Mouse (Mus musculus): ENCODE measurements around the gene Gm10073. TPM values are rescaled to one million over a fixed set of nuclear protein-coding genes. Genes with fewer than 3 reads are reported as not detected.
"Not testable (repeated sequence)": the region's sequence is repeated elsewhere in the genome, so short reads cannot be mapped to it uniquely, and the experiment has no call there.

Gm10073 gene
- polyA plus RNA-seq, 1 experiment, result not detected

DNA sequence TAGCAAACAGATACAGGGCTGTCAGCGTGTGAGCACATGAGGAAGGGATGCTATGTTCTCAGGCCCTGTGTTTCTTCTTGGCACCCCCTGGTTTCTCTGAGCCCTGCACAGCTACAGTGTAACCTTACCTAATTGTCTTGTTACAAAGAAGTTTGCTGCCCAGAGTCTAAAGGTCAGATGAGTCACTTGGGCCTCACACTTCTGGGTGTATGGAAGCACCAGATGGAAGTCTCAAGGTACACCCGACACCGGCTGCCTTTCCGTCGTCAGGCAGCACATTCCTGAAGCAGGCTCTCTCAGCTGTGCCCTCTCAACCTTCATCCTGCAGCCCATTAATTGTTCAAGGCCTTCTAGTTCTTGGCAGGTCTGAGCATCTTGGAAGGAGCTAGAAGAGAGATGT, 41.4 kb upstream of the Gm10073 start:
- H3K4me1 ChIP-seq (ENCODE audit: control insufficient read depth, insufficient read depth, low read length), result peaks cover 5% of the 10 kb centered on the region; the same call in 1 of the 2 replicates
- 93% methylated on average over 5 of the region's 5 CpGs for WGBS
- no peak overlapping the region for H3K27ac ChIP-seq (ENCODE audit: insufficient read depth, low read depth, low read length)
- TF ChIP-seq CTCF (IDR thresholded peaks at IDR 0.05; ENCODE audit: insufficient read depth, low read depth, low read length) (no peak), POLR2A (IDR thresholded peaks at IDR 0.05; ENCODE audit: insufficient read depth, low read depth, low read length) (no peak)
- H3K4me3 ChIP-seq (ENCODE audit: insufficient read depth, low read depth, low read length), result no peak overlapping the region

DNA sequence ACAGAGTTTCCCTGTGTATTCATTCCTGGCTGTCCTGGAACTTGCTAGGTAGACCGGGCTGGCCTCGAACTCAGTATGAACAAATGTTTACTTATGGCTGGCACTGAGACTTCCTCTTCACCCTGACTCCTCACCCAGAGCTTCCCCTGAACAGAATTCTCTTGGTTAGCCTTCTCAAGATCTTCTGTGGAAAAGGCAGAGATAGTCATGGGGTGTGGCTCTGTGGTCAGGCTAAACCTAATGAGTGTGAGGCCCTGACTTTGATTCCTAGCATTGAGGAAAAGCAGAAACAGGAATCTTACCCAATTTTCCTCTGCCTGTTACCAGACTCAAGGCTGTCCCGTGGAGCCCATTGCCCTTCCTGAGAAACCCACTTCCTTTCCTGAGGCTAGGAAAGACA, 38.8 kb upstream of the Gm10073 start:
- WGBS, result 85% methylated on average over 3 of the region's 3 CpGs
- Histone ChIP-seq H3K4me1 (ENCODE audit: control insufficient read depth, insufficient read depth, low read length) (no peaks in the 10 kb centered on the region), H3K27ac (ENCODE audit: insufficient read depth, low read depth, low read length) (no peak overlapping the region), H3K4me3 (ENCODE audit: insufficient read depth, low read depth, low read length) (no peak overlapping the region)
- TF ChIP-seq POLR2A (IDR thresholded peaks at IDR 0.05; ENCODE audit: insufficient read depth, low read depth, low read length), result no peak
- no peak for TF ChIP-seq CTCF (IDR thresholded peaks at IDR 0.05; ENCODE audit: insufficient read depth, low read depth, low read length)

DNA sequence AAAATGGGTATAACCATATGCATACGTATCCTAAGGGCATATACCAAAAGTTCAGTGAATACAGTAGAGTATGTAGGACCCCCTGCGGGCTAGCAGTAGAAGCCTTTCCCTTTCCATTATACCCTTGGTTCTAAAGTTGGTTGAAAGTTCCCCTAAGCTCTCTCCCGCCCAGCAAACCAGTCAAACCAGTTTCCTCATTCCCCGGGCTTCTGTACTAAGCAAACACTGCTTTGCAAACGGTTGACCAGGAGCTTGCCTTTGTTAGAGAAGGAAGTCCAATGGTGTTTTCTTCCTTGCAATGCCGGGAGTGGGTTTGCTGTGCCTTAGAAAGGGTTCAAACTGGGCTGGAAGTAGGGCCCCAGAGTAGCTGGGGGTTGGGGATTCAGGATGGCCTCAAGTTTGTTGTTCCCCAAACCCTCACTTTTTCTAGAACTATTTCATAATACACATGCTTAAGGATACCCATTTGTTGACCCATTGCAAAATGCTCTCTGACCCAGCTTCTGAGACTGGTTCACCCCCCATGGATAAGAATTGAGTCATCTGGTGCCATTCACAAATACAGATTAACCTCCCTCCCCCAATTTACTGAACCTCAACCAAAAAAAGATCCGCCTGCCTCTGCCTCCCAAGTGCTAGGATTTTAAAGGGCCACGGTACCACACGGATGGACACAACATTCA, 37.8 kb upstream of the Gm10073 start:
- TF ChIP-seq CTCF (IDR thresholded peaks at IDR 0.05; ENCODE audit: insufficient read depth, low read depth, low read length) (no peak), POLR2A (IDR thresholded peaks at IDR 0.05; ENCODE audit: insufficient read depth, low read depth, low read length) (no peak)
- H3K27ac ChIP-seq (ENCODE audit: insufficient read depth, low read depth, low read length), result no peak overlapping the region
- no peak overlapping the region for H3K4me3 ChIP-seq (ENCODE audit: insufficient read depth, low read depth, low read length)
- no peaks in the 10 kb centered on the region for H3K4me1 ChIP-seq (ENCODE audit: control insufficient read depth, insufficient read depth, low read length)
- WGBS, result 83% methylated on average over 9 of the region's 9 CpGs

DNA sequence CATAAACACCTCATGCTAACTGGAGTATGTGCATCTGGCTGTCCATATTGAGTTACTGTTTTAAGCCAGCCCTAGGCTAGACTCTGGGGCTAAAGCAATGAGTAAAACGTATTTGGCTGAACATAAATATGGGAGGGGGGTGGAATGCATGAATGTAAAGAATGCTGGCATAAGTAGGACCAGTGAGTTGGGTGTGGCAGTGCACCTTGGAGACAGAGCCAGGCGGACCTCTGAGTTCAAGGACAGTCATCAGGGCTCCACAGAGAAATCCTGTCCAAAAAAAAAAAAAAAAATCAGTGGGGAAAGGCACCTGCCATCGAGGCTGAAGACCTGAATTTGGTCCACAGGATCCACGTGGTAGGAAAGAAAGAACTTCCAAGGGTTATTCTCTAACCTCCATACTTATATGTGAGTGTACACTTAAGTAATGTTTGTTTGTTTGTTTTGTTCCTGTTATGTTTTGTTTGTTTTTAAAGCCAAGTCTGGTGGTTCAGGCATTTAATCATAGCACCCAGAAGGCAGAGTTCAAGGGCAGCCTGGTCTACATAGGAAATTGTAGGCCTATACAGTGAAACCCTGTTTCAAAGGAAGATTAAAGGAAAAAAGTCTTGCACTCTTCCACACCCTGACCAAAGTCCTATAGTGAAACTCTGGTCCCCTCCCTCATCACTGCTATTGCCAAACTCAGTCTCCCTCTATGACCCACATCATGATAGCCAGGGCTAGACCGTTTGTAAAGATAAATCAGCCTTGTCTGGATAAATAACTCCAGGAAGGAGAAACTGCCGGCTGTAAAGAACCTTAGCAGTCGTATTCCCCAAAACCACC, 36.0 kb upstream of the Gm10073 start:
- no peak for TF ChIP-seq CTCF (IDR thresholded peaks at IDR 0.05; ENCODE audit: insufficient read depth, low read depth, low read length)
- TF ChIP-seq POLR2A (IDR thresholded peaks at IDR 0.05; ENCODE audit: insufficient read depth, low read depth, low read length), result no peak
- WGBS, result 79% methylated on average over 7 of the region's 7 CpGs
- no peak overlapping the region for H3K4me3 ChIP-seq (ENCODE audit: insufficient read depth, low read depth, low read length)
- no peak overlapping the region for H3K27ac ChIP-seq (ENCODE audit: insufficient read depth, low read depth, low read length)
- no peaks in the 10 kb centered on the region for H3K4me1 ChIP-seq (ENCODE audit: control insufficient read depth, insufficient read depth, low read length)

DNA sequence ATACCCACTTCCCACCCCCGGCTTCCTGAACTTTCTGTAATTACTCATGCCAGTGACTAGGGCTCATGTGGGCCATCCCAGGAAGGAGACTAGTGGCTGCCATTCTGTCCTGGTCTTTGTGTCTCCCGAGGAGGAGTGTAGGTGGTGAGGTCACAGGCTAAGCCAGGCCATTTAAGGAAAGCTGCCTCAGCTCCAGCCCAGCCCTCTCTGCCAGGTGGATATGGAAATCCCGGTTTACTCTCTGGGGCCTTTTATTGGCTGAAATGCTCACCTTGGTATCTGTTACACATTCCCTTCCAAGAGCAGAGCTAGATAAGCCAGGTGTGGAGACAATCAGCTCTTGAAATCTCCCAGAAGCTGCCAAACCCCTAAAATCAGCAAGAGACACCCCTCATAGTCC, 35.2 kb upstream of the Gm10073 start:
- peaks cover 8% of the 10 kb centered on the region for H3K4me1 ChIP-seq (ENCODE audit: control insufficient read depth, insufficient read depth, low read length)
- H3K27ac ChIP-seq (ENCODE audit: insufficient read depth, low read depth, low read length), result no peak overlapping the region
- 76% methylated on average over 3 of the region's 3 CpGs for WGBS
- TF ChIP-seq CTCF (IDR thresholded peaks at IDR 0.05; ENCODE audit: insufficient read depth, low read depth, low read length), result no peak
- TF ChIP-seq POLR2A (IDR thresholded peaks at IDR 0.05; ENCODE audit: insufficient read depth, low read depth, low read length), result no peak
- no peak overlapping the region for H3K4me3 ChIP-seq (ENCODE audit: insufficient read depth, low read depth, low read length)

DNA sequence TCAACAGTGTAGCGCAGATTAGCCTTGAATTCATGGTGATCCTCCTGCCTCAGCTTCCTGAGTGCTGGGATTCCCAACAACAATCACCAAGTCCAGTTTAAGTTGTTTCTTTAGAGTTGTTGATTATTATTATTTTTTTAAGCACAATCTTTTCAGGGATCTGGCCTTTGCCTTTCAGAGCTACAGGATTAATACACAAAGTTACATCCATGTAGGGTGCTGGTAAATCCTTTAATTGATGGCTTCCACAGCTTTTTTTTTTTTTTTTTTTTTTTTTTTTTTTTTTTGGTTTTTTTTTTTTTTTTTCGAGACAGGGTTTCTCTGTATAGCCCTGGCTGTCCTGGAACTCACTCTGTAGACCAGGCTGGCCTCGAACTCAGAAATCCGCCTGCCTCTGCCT, 34.5 kb upstream of the Gm10073 start:
- H3K4me1 ChIP-seq (ENCODE audit: control insufficient read depth, insufficient read depth, low read length), result peaks cover 12% of the 10 kb centered on the region
- H3K4me3 ChIP-seq (ENCODE audit: insufficient read depth, low read depth, low read length); H3K27ac ChIP-seq (ENCODE audit: insufficient read depth, low read depth, low read length): not testable (repeated sequence)
- WGBS, result 85% methylated on average over 4 of the region's 4 CpGs

DNA sequence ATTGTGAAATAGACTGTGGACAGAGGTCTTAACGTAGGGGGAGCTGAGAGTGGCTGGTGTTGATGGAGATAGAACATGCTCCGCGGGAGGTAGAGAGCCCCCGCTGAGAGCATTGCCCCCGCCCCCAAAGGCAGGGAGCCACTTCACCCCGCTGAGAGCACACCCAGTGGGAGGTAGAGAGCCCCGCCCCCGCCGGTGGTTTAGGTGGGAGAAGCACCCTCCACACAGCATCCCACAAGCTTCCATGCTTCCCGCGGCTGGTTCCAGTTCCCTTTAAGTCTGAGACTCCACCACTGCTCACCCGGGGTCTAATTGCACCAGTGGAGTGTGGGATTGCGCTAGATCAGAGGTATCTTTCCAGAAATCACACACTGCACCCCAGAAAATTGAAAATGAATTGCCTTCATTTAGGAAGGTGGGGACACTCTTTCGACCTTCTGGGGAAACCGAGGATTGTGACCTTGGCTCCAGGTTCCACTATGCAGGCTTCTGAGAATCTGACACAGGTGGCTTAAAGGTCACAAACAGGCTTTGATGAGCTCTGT, 33.4 kb upstream of the Gm10073 start:
- Histone ChIP-seq H3K4me1 (ENCODE audit: control insufficient read depth, insufficient read depth, low read length) (peaks cover 12% of the 10 kb centered on the region), H3K27ac (ENCODE audit: insufficient read depth, low read depth, low read length) (no peak overlapping the region), H3K4me3 (ENCODE audit: insufficient read depth, low read depth, low read length) (no peak overlapping the region)
- TF ChIP-seq POLR2A (IDR thresholded peaks at IDR 0.05; ENCODE audit: insufficient read depth, low read depth, low read length) (no peak), CTCF (IDR thresholded peaks at IDR 0.05; ENCODE audit: insufficient read depth, low read depth, low read length) (no peak)
- WGBS, result 38% methylated on average over 15 of the region's 15 CpGs

DNA sequence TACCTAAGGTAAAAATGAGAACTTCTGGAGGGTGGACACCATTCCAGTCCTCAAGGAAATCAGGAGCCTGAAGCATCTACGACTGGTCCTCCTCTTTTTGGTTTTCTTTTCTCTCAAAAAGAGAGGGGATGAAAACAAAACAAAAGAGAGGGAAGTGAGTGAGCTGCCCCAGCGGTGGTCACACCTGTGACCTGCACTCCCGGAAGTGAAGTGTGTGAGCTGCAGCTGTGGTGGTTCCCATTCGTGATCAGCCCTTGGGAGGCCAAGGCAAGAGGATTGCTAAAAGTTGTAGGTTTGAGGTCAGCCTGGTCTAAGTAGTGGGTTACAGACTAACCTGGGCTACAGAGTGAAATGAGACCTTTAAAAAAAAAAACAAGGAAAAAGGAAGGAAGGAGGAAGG, 32.9 kb upstream of the Gm10073 start:
- peaks cover 12% of the 10 kb centered on the region for H3K4me1 ChIP-seq (ENCODE audit: control insufficient read depth, insufficient read depth, low read length)
- H3K27ac ChIP-seq (ENCODE audit: insufficient read depth, low read depth, low read length), result no peak overlapping the region
- WGBS, result 58% methylated on average over 4 of the region's 4 CpGs
- no peak for TF ChIP-seq CTCF (IDR thresholded peaks at IDR 0.05; ENCODE audit: insufficient read depth, low read depth, low read length)
- no peak for TF ChIP-seq POLR2A (IDR thresholded peaks at IDR 0.05; ENCODE audit: insufficient read depth, low read depth, low read length)
- no peak overlapping the region for H3K4me3 ChIP-seq (ENCODE audit: insufficient read depth, low read depth, low read length)

DNA sequence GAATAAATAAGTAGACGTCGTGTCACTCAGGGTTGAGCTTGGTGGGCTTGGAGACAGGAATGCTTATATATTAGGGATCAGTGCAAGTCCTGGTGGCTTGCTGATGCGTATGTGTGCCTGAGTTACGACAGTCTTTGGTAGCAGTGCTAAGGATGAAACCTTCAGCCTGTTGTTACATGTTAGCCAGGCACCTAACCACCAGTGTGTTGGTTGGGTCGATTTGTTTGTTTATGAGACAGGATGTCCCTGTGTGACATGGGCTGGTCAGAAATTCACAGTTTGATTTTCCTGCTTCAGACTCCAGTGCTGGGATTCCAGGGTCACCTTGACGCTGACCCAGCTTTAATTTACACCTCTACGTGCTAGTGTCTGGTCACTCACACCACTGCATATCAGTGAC, 32.4 kb upstream of the Gm10073 start:
- WGBS, result 81% methylated on average over 7 of the region's 7 CpGs
- peaks cover 12% of the 10 kb centered on the region for H3K4me1 ChIP-seq (ENCODE audit: control insufficient read depth, insufficient read depth, low read length)
- H3K27ac ChIP-seq (ENCODE audit: insufficient read depth, low read depth, low read length), result no peak overlapping the region

More for the DNA sequence above, 32.4 kb upstream of the Gm10073 start:
- no peak overlapping the region for H3K4me3 ChIP-seq (ENCODE audit: insufficient read depth, low read depth, low read length)
- TF ChIP-seq CTCF (IDR thresholded peaks at IDR 0.05; ENCODE audit: insufficient read depth, low read depth, low read length) (no peak), POLR2A (IDR thresholded peaks at IDR 0.05; ENCODE audit: insufficient read depth, low read depth, low read length) (no peak)

Data from olfactory bulb, adult 2 months (tissue).